Mouse (Mus musculus) c-Kit-negative CD71-positive TER-119-positive erythroid progenitor cells, embryonic 14.5 days (primary cell): ENCODE measurements around the gene Clstn2.

ENCODE experiments used
- DNase-seq: peaks from one replicate; pipeline ENCODE4 v3.0.0-alpha.2; 2013; ENCODE audit warnings: low read depth, low spot score

Clstn2 gene

DNA sequence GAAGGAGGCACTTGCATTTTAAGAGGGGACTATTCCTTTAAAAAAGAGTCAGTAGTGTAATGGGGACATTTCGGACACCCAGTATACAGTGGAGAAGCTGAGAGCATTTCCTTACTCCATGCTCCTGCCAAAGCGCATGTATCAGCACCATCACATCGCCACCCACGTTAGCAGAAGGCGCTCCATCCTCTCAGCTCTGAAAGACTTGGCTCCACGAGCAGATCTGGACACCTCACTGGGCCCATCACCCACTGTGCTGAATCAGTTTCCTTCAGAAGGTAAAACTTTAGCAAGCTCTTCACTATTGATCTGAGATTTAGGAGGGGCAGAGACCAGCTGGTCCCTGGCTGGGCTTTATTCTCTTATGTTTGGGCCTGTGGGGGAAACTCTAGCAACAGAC lies 469.9 kb downstream of the Clstn2 start:
- no peak for DNase-seq

GRCm38 (mm10) chr9:97544359-97544758 lies 488.6 kb downstream of the Clstn2 start:
- DNase-seq, result no peak

GRCm38 (mm10) chr9:97541419-97541818 lies 491.6 kb downstream of the Clstn2 start:
- no peak for DNase-seq

- no peak for DNase-seq
Measured at GRCm38 (mm10) chr9:97538075-97538779, 494.8 kb downstream of the Clstn2 start.

- DNase-seq, result no peak
Measured at GRCm38 (mm10) chr9:97534196-97534595, 498.8 kb downstream of the Clstn2 start.

DNA sequence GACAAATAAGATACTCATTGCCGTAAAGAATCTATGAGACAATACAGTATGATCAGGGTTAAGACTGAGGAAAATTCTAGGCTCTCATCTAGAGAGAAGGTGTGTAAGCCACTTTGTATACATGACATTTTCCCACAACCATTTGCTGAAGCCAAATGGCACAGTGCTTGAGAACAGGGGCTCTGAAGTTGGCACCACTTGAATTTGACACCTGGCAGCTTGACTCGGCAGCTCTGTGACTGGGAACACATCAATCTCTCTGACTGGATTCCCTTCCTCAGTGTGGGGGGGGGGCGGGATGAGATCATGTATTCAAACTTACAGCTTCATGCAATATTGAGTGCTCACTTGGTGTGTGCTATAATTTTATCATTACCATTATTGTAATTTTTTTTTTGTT lies 499.7 kb downstream of the Clstn2 start:
- no peak for DNase-seq

- no peak for DNase-seq
Measured at GRCm38 (mm10) chr9:97532536-97532935, 500.4 kb downstream of the Clstn2 start.

GRCm38 (mm10) chr9:97527926-97528325 lies 505.1 kb downstream of the Clstn2 start:
- no peak for DNase-seq

GRCm38 (mm10) chr9:97527276-97527675 lies 505.7 kb downstream of the Clstn2 start:
- no peak for DNase-seq

DNA sequence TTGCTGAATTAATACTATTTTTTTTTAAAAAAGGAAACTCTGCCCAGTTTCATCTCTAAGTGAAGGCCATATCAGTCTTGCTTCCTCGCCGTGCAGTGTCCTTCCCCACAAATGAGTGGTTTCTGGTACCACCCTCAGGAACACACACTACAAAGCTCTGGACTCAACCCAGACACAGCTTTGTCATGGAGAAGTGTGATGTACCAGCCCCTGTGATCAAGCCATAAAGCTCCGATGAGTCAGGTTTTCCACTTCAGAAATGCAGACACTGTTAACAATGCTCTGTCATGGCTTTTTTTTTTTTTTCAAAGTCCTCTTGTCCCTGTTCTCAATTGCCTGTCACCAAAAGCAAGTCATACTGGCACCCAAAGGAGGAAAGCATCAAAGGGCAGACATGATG lies 507.4 kb downstream of the Clstn2 start:
- no peak for DNase-seq

GRCm38 (mm10) chr9:97524861-97525260 lies 508.1 kb downstream of the Clstn2 start:
- DNase-seq, result no peak

GRCm38 (mm10) chr9:97520771-97521170 lies 512.2 kb downstream of the Clstn2 start:
- DNase-seq, result no peak

GRCm38 (mm10) chr9:97517006-97517405 lies 516.0 kb downstream of the Clstn2 start:
- DNase-seq, result no peak

DNA sequence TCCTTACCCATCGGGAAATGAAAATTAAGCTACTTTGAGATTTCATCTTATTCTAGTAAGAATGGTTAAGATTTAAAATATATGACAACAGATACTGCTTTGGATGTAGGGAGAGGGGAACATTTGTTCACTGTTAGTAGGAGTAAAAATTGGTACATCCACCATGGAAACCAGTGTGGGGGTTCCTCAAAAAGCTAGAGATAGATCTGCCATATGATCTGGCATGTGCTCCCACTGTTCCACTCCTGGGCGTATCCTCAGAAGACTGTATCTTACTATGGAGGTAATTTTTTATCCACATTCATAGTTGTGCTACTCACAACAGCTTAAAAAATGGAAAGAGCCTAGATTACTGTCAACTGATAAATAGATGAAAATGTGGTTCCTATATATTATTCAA lies 518.3 kb downstream of the Clstn2 start:
- DNase-seq, result no peak

DNA sequence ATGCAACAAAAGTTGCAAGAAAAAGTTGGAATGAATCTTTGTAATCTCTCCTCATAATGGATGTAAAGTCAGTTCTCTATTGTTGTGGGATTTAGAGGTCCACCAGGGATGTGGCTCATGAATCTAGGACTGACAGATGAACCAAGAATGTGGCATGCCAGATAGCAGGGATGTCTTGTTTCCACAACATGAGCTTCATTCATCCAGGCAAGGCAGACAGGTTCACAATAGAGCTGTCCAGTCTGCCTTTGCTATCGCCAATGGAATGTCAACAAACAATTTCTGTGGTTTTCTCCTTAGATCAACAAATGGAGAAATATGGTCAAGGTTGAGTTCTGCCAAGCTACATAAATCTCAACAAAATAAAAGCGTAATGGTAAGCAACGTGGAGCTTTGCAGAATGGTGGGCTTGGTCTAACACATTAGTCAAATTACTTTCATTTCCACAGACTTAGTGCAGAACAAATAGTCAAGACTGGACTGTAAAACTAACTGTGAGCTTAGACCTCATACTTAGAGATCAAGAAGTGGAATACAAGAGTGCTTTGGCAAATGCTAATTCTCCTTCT lies 520.6 kb downstream of the Clstn2 start:
- DNase-seq, result no peak

- no peak for DNase-seq
Measured at GRCm38 (mm10) chr9:97501416-97501815, 531.6 kb downstream of the Clstn2 start.

- DNase-seq, result no peak
Measured at GRCm38 (mm10) chr9:97495056-97495455, 537.9 kb downstream of the Clstn2 start.

DNA sequence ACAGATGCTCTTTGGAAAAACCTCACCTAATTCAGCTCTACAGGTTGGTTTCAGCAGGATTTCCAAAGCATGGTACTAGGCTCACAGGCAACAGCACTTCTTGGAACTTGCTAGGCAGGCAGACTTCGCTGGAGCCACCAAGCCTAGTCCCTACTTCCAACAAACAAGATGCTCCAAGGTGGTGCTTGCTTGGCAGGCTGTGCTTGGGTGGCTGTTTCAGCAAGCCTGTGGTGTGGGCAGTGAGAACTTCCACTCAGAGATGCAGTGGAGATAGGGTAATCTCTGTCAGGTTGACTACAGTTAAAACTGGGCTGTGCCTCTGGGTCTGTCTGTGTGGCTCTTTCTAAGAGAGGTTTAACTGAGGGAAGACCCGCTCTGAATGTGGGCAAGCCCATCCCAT lies 541.4 kb downstream of the Clstn2 start:
- DNase-seq, result no peak

GRCm38 (mm10) chr9:97490591-97491176 lies 542.3 kb downstream of the Clstn2 start:
- DNase-seq, result no peak

DNA sequence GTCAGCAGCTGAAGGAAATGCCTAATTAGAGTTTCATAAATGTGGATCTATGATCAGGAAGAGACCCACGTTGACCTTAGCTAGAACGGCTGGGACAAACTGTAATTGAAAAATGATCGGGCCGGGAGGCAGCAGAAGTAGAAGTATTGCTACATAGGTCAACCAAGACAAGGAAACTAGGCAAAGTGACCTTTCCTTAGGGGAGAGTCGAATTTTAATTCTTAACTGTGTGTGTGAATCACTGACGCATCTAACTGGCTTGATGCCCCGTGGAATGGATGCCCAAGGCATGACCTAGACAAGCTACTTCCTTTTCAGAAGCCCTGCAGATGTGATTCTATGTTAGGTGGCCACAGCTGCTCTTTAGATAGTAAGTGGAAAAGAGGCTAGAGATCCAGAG lies 546.2 kb downstream of the Clstn2 start:
- DNase-seq, result no peak

DNA sequence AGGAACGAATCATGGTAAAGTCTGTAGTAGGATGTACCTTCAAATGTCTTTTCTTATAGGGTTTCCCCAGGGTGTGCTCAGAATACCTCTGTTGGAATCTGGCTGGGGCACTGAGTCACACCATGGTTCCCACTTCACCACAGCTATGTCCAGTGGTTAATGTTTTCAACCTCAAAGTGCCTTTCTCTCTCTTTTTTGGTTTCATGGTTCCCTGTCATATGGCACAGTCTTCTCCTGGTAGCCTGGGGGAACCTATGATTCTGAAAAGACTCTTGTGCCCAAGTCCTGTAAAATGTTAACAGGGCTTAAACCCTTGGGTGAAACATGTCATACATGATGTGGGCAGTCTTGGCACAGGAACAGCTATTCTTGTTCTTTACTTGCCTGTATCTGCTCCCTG lies 551.8 kb downstream of the Clstn2 start:
- DNase-seq, result no peak

- no peak for DNase-seq
Measured at GRCm38 (mm10) chr9:97476961-97477360, 556.0 kb downstream of the Clstn2 start.

- DNase-seq, result no peak
Measured at GRCm38 (mm10) chr9:97476456-97476855, 556.5 kb downstream of the Clstn2 start.
